Mouse (Mus musculus) heart, embryonic 11.5 days (tissue): ENCODE results near the gene Ccnd3. TPM values are rescaled to one million over a fixed set of nuclear protein-coding genes. Genes with fewer than 3 reads are reported as not detected.

Experiments
- ATAC-seq: fragments of 200-750 bp; cut with Nextera tagmentation; replicated peaks from 2 replicates; pipeline ENCODE4 v1.8.0; 2017; ENCODE audit warnings: moderate library complexity; ENCODE audit not compliant: insufficient number of reproducible peaks, low FRiP score, low TSS enrichment
- H3K27ac ChIP-seq: fragments of 300-500 bp; sonication (generic); 2 replicates; pipeline ENCODE4 v1.5.1; 2014; ENCODE audit warnings: mild to moderate bottlenecking, low read depth, low read length
- H3K27me3 ChIP-seq: fragments of 300-500 bp; sonication (generic); 2 replicates; pipeline ENCODE4 v1.6.1; 2014; ENCODE audit warnings: mild to moderate bottlenecking, low read length, mixed read lengths; ENCODE audit not compliant: control insufficient read depth, insufficient read depth
- H3K36me3 ChIP-seq: fragments of 300-500 bp; sonication (generic); 2 replicates; pipeline ENCODE4 v1.6.1; 2014; ENCODE audit warnings: mild to moderate bottlenecking, low read length, moderate library complexity, mixed read lengths; ENCODE audit not compliant: control insufficient read depth, insufficient read depth
- H3K4me1 ChIP-seq: fragments of 300-500 bp; sonication (generic); 2 replicates; pipeline ENCODE4 v1.6.1; 2014; ENCODE audit warnings: low read length; ENCODE audit not compliant: control insufficient read depth, insufficient read depth
- H3K4me2 ChIP-seq: fragments of 300-500 bp; sonication (generic); 2 replicates; pipeline ENCODE4 v1.6.1; 2014; ENCODE audit warnings: mild to moderate bottlenecking, moderate library complexity
- H3K4me3 ChIP-seq: fragments of 300-500 bp; sonication (generic); 2 replicates; pipeline ENCODE4 v1.5.1; 2014; ENCODE audit warnings: low read depth, low read length
- H3K9ac ChIP-seq: fragments of 300-500 bp; sonication (generic); 2 replicates; pipeline ENCODE4 v1.6.1; 2014; ENCODE audit warnings: mild to moderate bottlenecking, low read depth, low read length, moderate library complexity
- H3K9me3 ChIP-seq: fragments of 300-500 bp; sonication (generic); replicated peaks from 2 replicates; pipeline ENCODE4 v1.6.1; 2016; ENCODE audit warnings: low read length; ENCODE audit not compliant: control insufficient read depth
- WGBS: fragments of 180-500 bp; shearing (Covaris S2); extraction: QIAGEN DNeasy Blood & Tissue Kit; methylation state at CpG from one replicate; pipeline ENCODE4 v1.1.7; 2014; ENCODE audit not compliant: insufficient replicate concordance; 5-methylcytosine and 5-hydroxymethylcytosine counted together
- polyA plus RNA-seq: library from polyadenylated mRNA; unstranded; fragments of >200 nt; fragmentation: Nextera tagmentation; extraction: Ambion mirVana; gene quantifications from 2 replicates; pipeline ENCODE4 v1.2.1, GENCODE M21; 2014

Gene Ccnd3
- polyA plus RNA-seq, 1 experiment from 2014 or later, result 565 TPM

DNA sequence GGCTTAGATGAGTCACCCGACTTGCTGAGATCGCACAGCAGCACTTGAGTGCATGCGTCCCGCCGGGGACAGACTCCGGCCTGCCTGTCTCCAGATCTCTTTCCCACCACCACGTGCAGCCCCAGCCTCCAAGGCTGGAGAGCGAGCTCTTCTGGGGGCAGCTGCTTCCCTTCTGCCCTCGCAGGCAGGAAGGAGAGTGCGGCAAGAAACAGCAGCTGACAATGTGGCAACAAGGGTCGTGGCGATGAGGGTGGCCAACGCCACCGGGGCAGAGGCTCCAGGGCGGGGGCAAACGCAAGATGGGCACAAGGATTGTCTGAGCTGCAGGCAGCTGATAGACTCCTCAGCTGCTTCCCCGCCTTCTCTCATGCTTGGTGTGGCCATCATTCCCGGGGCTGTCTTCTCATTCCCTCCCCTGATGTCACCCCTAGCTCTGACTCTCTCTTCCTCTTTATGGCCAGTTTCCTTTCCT lies 18.4 kb downstream of the Ccnd3 start:
- Histone ChIP-seq H3K27me3 (no peaks in the 10 kb centered on the region), H3K4me2 (0 out of 2 replicates have a peak overlapping the region, but pooled peaks have one; percentile 7), H3K9ac (peak overlapping the region; percentile 77), H3K9me3 (no peaks in the 10 kb centered on the region), H3K27ac (peak overlapping the region; percentile 100), H3K4me3 (no peak overlapping the region), H3K36me3 (no peaks in the 10 kb centered on the region), H3K4me1 (peaks cover 75% of the 10 kb centered on the region)
- no peak for ATAC-seq
- 25% methylated on average over 18 of the region's 18 CpGs for WGBS

DNA sequence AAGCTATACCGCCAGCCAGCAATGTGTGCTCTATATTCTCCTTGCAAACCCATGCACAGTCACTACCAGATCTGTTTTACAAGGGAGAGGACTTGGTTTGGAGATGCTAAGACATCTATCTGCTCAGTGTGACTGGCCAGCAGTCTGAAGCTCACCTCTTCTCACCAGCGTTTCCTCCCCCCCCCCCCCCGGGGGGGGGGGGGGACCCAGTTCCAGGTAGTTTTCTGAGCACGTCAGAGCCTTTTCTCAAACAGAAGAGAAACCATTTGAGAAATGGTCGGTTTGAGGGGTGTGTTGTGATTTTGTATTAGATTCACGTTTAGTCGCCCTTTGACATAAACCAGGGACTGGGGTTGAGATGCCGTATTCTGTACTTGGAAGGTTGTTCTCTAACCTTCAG lies 19.2 kb downstream of the Ccnd3 start:
- Histone ChIP-seq H3K4me2 (no peak overlapping the region), H3K27me3 (no peaks in the 10 kb centered on the region), H3K4me3 (no peak overlapping the region), H3K4me1 (peaks cover 77% of the 10 kb centered on the region), H3K27ac (peak overlapping the region; percentile 100; the same call in 1 of the 2 replicates), H3K9me3 (no peaks in the 10 kb centered on the region), H3K9ac (peak overlapping the region; percentile 77; the same call in 1 of the 2 replicates), H3K36me3 (no peaks in the 10 kb centered on the region)
- WGBS, result 60% methylated on average over 8 of the region's 8 CpGs
- no peak for ATAC-seq

DNA sequence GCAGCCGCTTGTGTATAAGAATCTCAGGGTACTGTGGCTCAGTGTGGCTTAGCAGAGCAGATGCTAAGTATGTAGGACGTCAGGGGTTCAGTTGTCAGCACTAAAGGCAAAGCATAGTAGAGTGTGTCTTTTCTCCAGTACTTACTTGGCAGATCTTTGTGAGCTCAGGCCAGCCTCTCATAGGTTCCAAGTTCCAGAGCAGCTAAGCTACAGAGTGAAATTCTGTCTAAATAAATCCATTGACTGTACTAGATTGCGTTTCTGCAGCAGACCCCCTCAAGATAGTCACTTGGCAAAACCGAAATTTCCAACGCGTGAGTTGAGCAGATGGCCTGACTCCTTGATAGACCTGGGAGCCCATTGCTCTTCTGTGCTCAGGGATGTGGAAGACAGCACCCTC lies 20.1 kb downstream of the Ccnd3 start:
- peaks cover 72% of the 10 kb centered on the region for H3K4me1 ChIP-seq

DNA sequence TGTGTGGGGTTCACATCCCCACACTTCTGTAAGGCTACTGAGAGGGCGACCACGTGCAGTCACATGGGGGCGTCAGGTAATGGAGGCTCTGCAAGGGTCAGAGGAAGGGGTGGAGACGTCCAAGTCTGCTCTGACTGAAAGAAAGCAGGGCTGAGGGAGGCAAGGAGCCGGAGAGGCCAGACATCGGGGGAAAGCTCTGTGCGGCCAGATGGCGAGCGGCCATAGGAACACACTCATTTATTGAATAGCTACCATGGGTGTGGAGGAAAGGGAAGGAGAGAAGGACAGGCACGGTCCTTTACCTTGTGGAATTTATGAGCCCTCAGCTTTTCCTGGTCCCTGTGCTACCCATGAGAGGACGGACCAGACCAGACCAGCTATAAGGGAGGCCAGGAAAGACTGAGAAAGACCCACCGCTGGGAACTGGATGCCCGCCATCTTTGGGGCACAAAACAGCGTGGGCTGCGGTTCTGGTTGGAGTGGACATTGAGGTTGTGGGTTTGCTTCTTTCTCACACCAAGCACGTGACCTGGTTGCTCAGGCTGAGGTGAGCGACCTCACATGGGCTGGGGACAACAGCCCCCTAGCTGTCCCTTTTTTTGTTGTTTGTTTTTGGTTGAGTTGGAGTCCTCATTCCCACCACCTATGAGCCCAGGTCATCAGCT lies 22.1 kb downstream of the Ccnd3 start:
- H3K4me3 ChIP-seq, result no peak overlapping the region
- H3K4me2 ChIP-seq, result peak overlapping the region; percentile 34

More for the DNA sequence above, 20.1 kb downstream of the Ccnd3 start:
- no peaks in the 10 kb centered on the region for H3K27me3 ChIP-seq
- 84% methylated on average over 6 of the region's 6 CpGs for WGBS
- H3K4me2 ChIP-seq, result no peak overlapping the region
- H3K9ac ChIP-seq, result no peak overlapping the region
- no peak for ATAC-seq
- H3K9me3 ChIP-seq, result no peaks in the 10 kb centered on the region
- H3K4me3 ChIP-seq, result no peak overlapping the region
- H3K27ac ChIP-seq, result no peak overlapping the region
- H3K36me3 ChIP-seq, result no peaks in the 10 kb centered on the region

DNA sequence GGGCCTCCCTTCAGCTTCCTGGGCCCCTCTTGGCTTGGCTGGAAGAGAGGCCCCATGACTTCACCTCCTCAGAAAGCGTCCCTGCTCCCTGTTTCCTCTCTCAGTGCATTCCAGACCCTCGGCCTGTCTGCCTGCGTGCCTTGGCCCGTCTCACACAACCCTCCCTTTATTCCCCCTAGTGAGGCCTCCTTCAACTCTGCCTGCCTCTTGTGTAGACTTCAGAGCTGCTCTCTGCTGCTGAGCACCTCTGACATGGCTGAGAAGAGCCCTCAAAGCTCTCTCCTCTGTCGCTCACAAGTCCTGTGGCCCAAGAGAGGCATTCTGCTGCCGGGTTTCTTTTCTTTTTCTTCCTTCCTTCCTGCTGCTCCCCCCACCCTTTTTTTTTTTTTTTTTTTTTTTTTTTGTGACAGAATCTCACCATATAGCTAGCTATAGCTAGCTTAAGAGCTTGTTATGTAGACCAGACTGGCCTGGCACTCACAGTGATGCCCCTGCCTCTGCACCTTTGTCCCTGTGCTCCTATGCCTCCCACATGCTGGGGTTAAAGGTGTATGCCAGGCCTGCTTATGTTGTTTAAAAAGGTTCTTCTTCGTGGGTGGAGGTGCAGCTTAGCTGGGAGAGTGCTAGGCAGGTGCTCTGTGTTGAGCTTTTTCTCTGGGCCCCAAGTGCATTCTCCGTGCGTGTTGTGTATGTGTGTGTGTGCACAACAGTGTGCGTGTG lies 22.9 kb downstream of the Ccnd3 start:
- Histone ChIP-seq H3K9me3 (no peaks in the 10 kb centered on the region), H3K27ac (peak overlapping the region; percentile 92), H3K9ac (peak overlapping the region; percentile 66), H3K4me3 (no peak overlapping the region), H3K36me3 (no peaks in the 10 kb centered on the region), H3K4me1 (peaks cover 48% of the 10 kb centered on the region), H3K27me3 (no peaks in the 10 kb centered on the region), H3K4me2 (peak overlapping the region; percentile 34)
- 29% methylated on average over 10 of the region's 10 CpGs for WGBS
- ATAC-seq, result peak; percentile 58

More for the DNA sequence above, 22.1 kb downstream of the Ccnd3 start:
- peak overlapping the region; percentile 66 for H3K9ac ChIP-seq
- ATAC-seq, result no peak
- H3K9me3 ChIP-seq, result no peaks in the 10 kb centered on the region
- no peaks in the 10 kb centered on the region for H3K27me3 ChIP-seq
- no peaks in the 10 kb centered on the region for H3K36me3 ChIP-seq
- H3K27ac ChIP-seq, result peak overlapping the region; percentile 92
- peaks cover 56% of the 10 kb centered on the region for H3K4me1 ChIP-seq
- 84% methylated on average over 17 of the region's 17 CpGs for WGBS

DNA sequence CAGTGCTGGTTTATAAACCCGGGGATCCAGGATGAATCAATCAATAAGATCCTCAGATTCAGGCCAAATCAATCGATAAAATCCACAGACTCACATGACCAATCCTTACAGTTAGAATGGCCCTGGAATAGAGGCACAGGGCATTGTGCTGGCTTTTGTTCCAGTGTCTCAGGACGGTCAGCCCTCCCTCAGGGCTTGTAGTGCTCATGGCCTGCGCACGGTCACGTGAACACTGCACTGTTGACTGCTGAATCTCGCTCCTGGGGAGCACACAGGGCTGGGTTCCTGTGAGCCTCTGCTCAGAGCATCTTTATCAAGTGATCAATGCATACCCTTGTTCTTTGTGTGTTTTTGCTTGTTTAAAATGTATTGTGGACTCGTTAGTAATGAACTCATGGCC lies 24.1 kb downstream of the Ccnd3 start:
- Histone ChIP-seq H3K4me1 (peaks cover 37% of the 10 kb centered on the region), H3K27me3 (no peaks in the 10 kb centered on the region), H3K36me3 (no peaks in the 10 kb centered on the region), H3K9me3 (no peaks in the 10 kb centered on the region), H3K27ac (no peak overlapping the region), H3K4me2 (no peak overlapping the region), H3K9ac (no peak overlapping the region), H3K4me3 (no peak overlapping the region)
- ATAC-seq, result no peak
- WGBS, result 80% methylated on average over 8 of the region's 8 CpGs

DNA sequence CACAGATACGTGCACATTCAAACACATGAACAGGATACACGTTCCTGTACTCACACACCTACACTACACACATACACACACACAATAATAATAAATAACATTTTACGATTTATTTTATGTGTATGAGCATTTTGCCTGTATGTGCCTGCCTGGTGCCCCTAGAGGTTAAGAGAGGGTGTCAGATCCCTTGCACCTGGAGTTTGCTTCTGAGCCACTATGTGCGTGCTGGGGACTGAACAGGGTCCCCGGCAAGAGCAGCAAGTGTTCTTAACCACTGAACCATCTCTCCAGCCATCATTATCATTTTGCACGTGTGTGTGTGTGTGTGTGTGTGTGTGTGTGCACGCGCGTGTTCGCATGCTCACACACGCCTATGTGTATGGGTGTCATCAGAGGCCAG lies 24.7 kb downstream of the Ccnd3 start:
- WGBS, result 90% methylated on average over 11 of the region's 11 CpGs
- Histone ChIP-seq H3K4me2 (no peak overlapping the region), H3K36me3 (no peaks in the 10 kb centered on the region), H3K4me3 (no peak overlapping the region), H3K9me3 (no peaks in the 10 kb centered on the region), H3K9ac (no peak overlapping the region), H3K27me3 (no peaks in the 10 kb centered on the region), H3K27ac (no peak overlapping the region), H3K4me1 (peaks cover 30% of the 10 kb centered on the region)
- no peak for ATAC-seq

DNA sequence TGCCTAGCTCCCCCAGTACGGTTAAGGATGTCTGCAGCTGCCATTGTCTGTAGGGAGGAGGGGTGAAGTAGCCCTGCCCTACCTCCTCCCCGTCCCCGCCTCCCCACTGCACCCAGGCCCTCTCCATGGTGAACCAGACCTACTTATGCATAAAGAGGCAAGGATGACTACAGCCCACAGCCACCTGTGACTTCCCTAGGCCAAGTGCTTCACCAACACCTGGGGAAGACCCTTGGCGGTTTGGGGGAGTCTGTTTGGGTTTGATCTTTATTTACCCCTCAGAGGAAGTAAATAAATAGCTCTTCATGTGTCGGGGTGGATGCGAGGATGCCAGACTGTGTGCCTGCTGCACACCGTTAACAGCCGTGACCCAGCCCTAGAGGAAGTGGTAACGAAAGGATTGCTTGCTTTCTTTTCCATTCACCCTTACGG lies 26.6 kb downstream of the Ccnd3 start:
- 63% methylated on average over 10 of the region's 10 CpGs for WGBS
- H3K4me3 ChIP-seq, result no peak overlapping the region
- H3K4me1 ChIP-seq, result peaks cover 30% of the 10 kb centered on the region
- H3K4me2 ChIP-seq, result peak overlapping the region; percentile 19; the same call in 1 of the 2 replicates
- no peaks in the 10 kb centered on the region for H3K9me3 ChIP-seq
- H3K9ac ChIP-seq, result peak overlapping the region; percentile 39; the same call in 1 of the 2 replicates
- no peak for ATAC-seq
- H3K36me3 ChIP-seq, result no peaks in the 10 kb centered on the region
- H3K27ac ChIP-seq, result peak overlapping the region; percentile 46; the same call in 1 of the 2 replicates
- H3K27me3 ChIP-seq, result no peaks in the 10 kb centered on the region
